Mouse (Mus musculus): ENCODE measurements at regions not wholly inside any gene's neighbourhood (a gene's known extent, or its start where the extent isn't known, plus 50 kb on each side); places are given as distances from the start of the nearest gene placed in this dataset.

DNA sequence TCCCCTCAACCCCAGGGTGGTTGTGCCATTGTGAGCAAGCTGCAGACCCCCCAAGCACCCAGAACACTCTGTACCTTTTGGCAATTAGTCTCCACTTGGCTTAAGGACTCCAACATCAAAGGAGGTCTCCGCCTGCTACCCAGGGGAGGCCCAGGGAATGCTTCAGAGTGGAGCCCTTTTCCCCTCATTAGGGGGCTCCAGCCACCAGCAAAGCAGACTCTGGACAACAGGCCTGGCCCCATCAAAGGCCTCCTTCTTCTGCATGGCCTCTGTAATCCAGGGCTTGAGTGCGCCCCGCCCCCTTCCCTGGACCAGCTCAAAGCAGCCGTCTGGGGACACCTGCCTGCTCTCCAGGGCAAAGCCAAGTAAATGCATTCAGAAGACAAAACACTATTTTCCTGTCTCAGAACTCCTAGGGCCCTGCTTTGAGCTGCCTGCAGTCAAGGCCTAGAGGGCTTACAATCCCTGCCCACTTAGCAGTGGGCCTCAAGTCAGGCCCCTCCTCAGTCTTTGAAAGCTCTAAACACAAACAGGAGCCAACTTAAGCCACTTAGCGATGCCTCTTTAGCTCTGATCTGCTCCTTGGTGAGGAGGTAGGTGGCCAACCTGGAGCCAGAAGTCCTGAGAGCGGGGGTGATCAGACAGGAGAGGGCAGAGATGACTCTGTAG lies 139.4 kb upstream of the Smim23 start:
- DNase-seq (ENCODE audit: low spot score) = no peak
- H3K4me1 ChIP-seq = 0 out of 2 replicates have a peak, but pooled peaks cover 5% of the 10 kb centered on the region
- peaks cover 16% of the 10 kb centered on the region; the same call in 1 of the 2 replicates for H3K27me3 ChIP-seq (ENCODE audit: insufficient read depth, poor library complexity, severe bottlenecking)
- WGBS = 25% methylated on average over 6 of the region's 6 CpGs
- H3K27ac ChIP-seq = no peak overlapping the region
- H3K9me3 ChIP-seq = no peaks in the 10 kb centered on the region
- no peak overlapping the region for H3K4me3 ChIP-seq
- H3K36me3 ChIP-seq = no peaks in the 10 kb centered on the region

DNA sequence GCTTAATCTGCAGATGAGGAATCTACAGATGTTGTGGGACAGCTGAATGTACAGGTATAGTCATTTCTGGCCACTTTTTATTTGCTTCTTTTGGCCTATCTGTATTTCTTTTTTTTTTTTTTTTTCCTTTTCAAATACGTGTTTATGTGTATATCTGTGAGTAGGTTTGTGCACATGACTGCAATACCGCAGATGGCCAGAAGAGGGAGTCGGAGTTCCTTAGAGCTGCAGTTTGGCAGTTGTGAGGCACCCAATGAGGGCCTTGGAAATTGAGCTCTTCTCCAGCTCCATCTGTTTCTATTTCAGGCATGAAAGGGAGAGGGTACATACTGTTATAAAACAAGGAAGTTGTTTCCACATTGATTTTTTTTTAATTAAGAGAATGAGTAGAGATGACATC lies 137.2 kb upstream of the Smim23 start:
- Histone ChIP-seq H3K4me3 (no peak overlapping the region), H3K4me1 (0 out of 2 replicates have a peak, but pooled peaks cover 5% of the 10 kb centered on the region), H3K27ac (no peak overlapping the region), H3K9me3 (no peaks in the 10 kb centered on the region), H3K36me3 (no peaks in the 10 kb centered on the region), H3K27me3 (ENCODE audit: insufficient read depth, poor library complexity, severe bottlenecking) (peaks cover 36% of the 10 kb centered on the region; the same call in 1 of the 2 replicates)
- WGBS = 66% methylated on average over 3 of the region's 3 CpGs
- DNase-seq (ENCODE audit: low spot score) = no peak

DNA sequence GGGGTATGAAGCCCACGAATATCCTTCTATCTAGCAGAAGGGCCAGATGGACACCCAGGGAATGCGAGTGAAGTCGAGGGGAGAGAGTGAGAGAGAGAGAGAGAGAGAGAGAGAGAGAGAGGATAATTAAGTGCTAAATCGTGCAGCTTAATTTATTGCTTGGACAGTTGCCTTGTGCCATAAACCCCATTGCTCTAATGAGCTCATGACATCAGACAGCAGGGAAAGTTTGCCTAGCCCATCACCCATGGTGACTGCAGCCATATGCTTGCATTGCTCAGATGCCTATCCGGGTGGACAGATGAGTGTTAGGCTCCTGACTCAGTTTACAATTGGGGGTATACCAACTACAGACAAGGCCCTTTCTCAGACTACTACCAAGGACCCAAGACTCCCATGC lies 134.6 kb upstream of the Smim23 start:
- DNase-seq (ENCODE audit: low spot score) = no peak
- WGBS = 85% methylated on average over 5 of the region's 5 CpGs
- Histone ChIP-seq H3K27me3 (ENCODE audit: insufficient read depth, poor library complexity, severe bottlenecking) (peaks cover 32% of the 10 kb centered on the region; the same call in 1 of the 2 replicates), H3K9me3 (no peaks in the 10 kb centered on the region), H3K4me1 (0 out of 2 replicates have a peak, but pooled peaks cover 5% of the 10 kb centered on the region), H3K36me3 (no peaks in the 10 kb centered on the region), H3K4me3 (no peak overlapping the region), H3K27ac (no peak overlapping the region)

GRCm38 (mm10) chr11:32956993-32957392 lies 132.6 kb upstream of the Smim23 start:
- WGBS = 21% methylated on average over 7 of the region's 7 CpGs
- no peak overlapping the region for H3K4me3 ChIP-seq
- H3K27me3 ChIP-seq (ENCODE audit: insufficient read depth, poor library complexity, severe bottlenecking) = peaks cover 32% of the 10 kb centered on the region; the same call in 1 of the 2 replicates
- H3K4me1 ChIP-seq = peaks cover 11% of the 10 kb centered on the region; the same call in 1 of the 2 replicates
- H3K9me3 ChIP-seq = no peaks in the 10 kb centered on the region
- no peak for DNase-seq (ENCODE audit: low spot score)
- H3K36me3 ChIP-seq = no peaks in the 10 kb centered on the region
- no peak overlapping the region for H3K27ac ChIP-seq

DNA sequence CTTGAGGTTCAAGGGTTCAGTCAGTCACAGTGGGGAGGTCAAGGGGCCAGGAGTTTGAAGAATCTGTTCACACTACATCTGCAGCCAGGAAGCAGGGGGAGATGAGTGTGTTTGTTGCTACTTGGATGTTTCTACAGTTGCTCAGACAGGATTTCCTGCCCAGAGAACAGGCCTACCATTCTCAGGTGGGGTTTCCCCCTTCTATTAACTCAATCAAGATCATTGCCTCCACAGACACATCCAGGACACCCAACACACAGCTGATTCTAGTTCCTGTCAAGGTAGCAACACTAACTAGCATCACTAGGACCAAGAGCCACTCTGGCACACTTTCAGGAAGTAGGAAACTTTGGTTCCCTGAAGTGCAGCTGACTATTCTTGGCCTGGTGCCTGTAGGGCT lies 127.9 kb upstream of the Smim23 start:
- Histone ChIP-seq H3K27ac (no peak overlapping the region), H3K4me1 (peaks cover 11% of the 10 kb centered on the region; the same call in 1 of the 2 replicates), H3K9me3 (no peaks in the 10 kb centered on the region), H3K36me3 (no peaks in the 10 kb centered on the region), H3K27me3 (ENCODE audit: insufficient read depth, poor library complexity, severe bottlenecking) (peaks cover 13% of the 10 kb centered on the region), H3K4me3 (no peak overlapping the region)
- DNase-seq (ENCODE audit: low spot score) = no peak

DNA sequence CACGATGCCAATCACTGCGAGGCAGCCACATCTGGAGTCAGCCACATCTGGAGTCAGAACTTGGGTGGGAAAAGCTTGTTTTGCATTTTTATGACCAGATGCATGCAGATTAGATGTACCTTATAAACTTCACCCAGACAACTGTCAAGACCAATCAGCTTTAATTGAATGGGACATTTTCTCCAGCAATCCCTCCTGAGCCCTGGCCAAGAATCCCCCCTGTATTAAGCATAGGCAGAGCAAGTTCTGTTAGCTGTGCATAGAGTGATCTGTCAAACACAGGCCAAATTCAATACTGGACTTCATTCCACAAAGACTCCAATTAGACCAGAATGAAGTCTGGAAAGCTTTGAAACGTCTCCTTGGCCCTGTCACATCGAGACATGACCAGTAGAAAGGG lies 123.7 kb upstream of the Smim23 start:
- DNase-seq (ENCODE audit: low spot score) = no peak
- H3K36me3 ChIP-seq = no peaks in the 10 kb centered on the region
- H3K27ac ChIP-seq = no peak overlapping the region
- H3K4me3 ChIP-seq = no peak overlapping the region
- no peaks in the 10 kb centered on the region for H3K9me3 ChIP-seq
- H3K4me1 ChIP-seq = peaks cover 23% of the 10 kb centered on the region
- peaks cover 13% of the 10 kb centered on the region; the same call in 1 of the 2 replicates for H3K27me3 ChIP-seq (ENCODE audit: insufficient read depth, poor library complexity, severe bottlenecking)
- WGBS = 82% methylated on average over 4 of the region's 4 CpGs

DNA sequence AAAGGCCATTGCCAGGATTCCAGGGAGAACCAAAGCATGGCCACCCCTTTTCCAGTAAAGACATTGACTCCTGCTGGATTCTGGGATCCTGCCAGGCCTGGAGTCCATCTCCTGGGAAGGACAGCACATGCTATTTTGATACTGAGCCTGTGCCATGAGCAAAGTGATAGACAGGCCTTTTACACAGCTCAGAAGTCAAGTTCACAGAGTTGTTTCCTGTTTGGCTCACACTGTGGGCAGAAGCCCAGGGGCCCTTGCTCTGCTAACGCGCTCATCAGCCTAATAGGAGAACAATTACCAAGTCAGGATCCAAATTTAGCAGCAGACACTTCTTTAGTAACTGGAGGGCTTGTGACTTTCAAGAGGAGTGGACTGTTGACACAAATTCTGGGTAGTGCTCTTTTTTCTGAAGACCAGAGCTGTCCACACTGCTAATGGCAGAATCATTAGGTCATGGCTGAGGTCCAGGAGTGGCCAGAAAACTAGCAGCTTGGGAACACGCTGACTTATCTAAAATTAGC lies 122.1 kb upstream of the Smim23 start:
- Histone ChIP-seq H3K4me3 (no peak overlapping the region), H3K4me1 (peaks cover 19% of the 10 kb centered on the region), H3K9me3 (no peaks in the 10 kb centered on the region), H3K36me3 (no peaks in the 10 kb centered on the region), H3K27me3 (ENCODE audit: insufficient read depth, poor library complexity, severe bottlenecking) (peaks cover 21% of the 10 kb centered on the region), H3K27ac (peak overlapping the region; percentile 70)
- DNase-seq (ENCODE audit: low spot score) = peak; percentile 76
- WGBS = 24% methylated on average over 3 of the region's 3 CpGs

GRCm38 (mm10) chr11:32945071-32945470 lies 120.7 kb upstream of the Smim23 start:
- H3K4me1 ChIP-seq = peaks cover 26% of the 10 kb centered on the region
- H3K9me3 ChIP-seq = no peaks in the 10 kb centered on the region
- no peak overlapping the region for H3K27ac ChIP-seq
- WGBS = 69% methylated on average over 2 of the region's 2 CpGs
- no peaks in the 10 kb centered on the region for H3K36me3 ChIP-seq
- peaks cover 27% of the 10 kb centered on the region for H3K27me3 ChIP-seq (ENCODE audit: insufficient read depth, poor library complexity, severe bottlenecking)
- no peak for DNase-seq (ENCODE audit: low spot score)
- no peak overlapping the region for H3K4me3 ChIP-seq

- Histone ChIP-seq H3K27ac (no peak overlapping the region), H3K9me3 (no peaks in the 10 kb centered on the region), H3K36me3 (no peaks in the 10 kb centered on the region), H3K27me3 (ENCODE audit: insufficient read depth, poor library complexity, severe bottlenecking) (peaks cover 34% of the 10 kb centered on the region), H3K4me1 (peaks cover 19% of the 10 kb centered on the region), H3K4me3 (no peak overlapping the region)
- DNase-seq (ENCODE audit: low spot score) = no peak
- WGBS = 67% methylated on average over 5 of the region's 5 CpGs
Measured at GRCm38 (mm10) chr11:32941331-32942009, 117.1 kb upstream of the Smim23 start.

- Histone ChIP-seq H3K4me3 (no peak overlapping the region), H3K36me3 (no peaks in the 10 kb centered on the region), H3K4me1 (peaks cover 13% of the 10 kb centered on the region; the same call in 1 of the 2 replicates), H3K9me3 (no peaks in the 10 kb centered on the region), H3K27ac (no peak overlapping the region), H3K27me3 (ENCODE audit: insufficient read depth, poor library complexity, severe bottlenecking) (peaks cover 37% of the 10 kb centered on the region)
- DNase-seq (ENCODE audit: low spot score) = no peak
- 63% methylated on average over 1 of the region's 1 CpGs for WGBS
Measured at GRCm38 (mm10) chr11:32939102-32939501, 114.7 kb upstream of the Smim23 start.

DNA sequence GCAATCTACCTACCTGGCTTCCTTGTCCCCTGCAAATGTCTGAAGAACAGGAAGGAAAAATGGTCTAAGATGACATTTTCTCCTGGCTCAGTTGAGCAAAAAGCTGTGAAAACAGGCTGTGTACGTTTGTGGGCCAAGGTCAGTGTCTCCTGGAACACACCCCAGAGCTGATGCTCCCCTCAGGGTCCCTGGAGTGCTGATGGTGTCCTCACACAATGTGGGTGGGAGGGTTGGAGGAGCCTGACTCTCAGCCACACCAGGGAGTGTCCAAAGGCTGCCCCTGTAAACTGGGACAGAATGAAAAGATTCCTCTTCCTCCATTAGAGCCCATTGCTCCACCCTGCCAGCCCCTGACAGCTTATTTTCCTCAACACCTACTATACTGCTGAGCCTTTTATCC lies 112.8 kb upstream of the Smim23 start:
- 61% methylated on average over 1 of the region's 1 CpGs for WGBS
- Histone ChIP-seq H3K27ac (no peak overlapping the region), H3K4me1 (peaks cover 7% of the 10 kb centered on the region; the same call in 1 of the 2 replicates), H3K27me3 (ENCODE audit: insufficient read depth, poor library complexity, severe bottlenecking) (peaks cover 25% of the 10 kb centered on the region), H3K9me3 (0 out of 2 replicates have a peak, but pooled peaks cover 3% of the 10 kb centered on the region), H3K36me3 (no peaks in the 10 kb centered on the region), H3K4me3 (no peak overlapping the region)
- no peak for DNase-seq (ENCODE audit: low spot score)

GRCm38 (mm10) chr11:32931928-32932327 lies 107.5 kb upstream of the Smim23 start:
- peaks cover 12% of the 10 kb centered on the region; the same call in 1 of the 2 replicates for H3K27me3 ChIP-seq (ENCODE audit: insufficient read depth, poor library complexity, severe bottlenecking)
- no peaks in the 10 kb centered on the region for H3K36me3 ChIP-seq
- no peak for DNase-seq (ENCODE audit: low spot score)
- H3K4me3 ChIP-seq = no peak overlapping the region
- H3K4me1 ChIP-seq = peaks cover 6% of the 10 kb centered on the region; the same call in 1 of the 2 replicates
- H3K9me3 ChIP-seq = 0 out of 2 replicates have a peak, but pooled peaks cover 3% of the 10 kb centered on the region
- H3K27ac ChIP-seq = no peak overlapping the region
- 53% methylated on average over 9 of the region's 9 CpGs for WGBS

DNA sequence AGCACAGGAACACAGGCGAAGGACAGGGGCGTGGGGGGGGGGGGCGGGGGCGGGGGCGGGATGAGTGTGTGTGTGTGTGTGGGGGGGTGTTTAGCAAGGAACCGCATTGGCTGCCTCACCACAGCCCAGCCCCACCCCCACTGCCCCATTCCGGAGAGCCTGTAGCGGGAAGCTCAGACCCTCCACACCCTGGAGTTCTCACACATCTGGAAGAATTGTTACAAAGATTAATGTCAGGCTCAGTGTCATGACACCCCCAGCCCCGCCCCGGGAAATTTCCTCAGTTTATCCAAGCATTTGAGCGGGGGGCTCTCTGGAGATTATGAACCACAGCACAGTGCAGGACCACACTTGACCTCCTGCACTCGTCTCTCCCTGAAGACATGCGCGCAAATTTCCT lies 106.6 kb upstream of the Smim23 start:
- Histone ChIP-seq H3K4me1 (peaks cover 10% of the 10 kb centered on the region), H3K36me3 (no peaks in the 10 kb centered on the region), H3K9me3 (0 out of 2 replicates have a peak, but pooled peaks cover 3% of the 10 kb centered on the region), H3K4me3 (peak overlapping the region; percentile 32), H3K27me3 (ENCODE audit: insufficient read depth, poor library complexity, severe bottlenecking) (peaks cover 20% of the 10 kb centered on the region; the same call in 1 of the 2 replicates), H3K27ac (no peak overlapping the region)
- no peak for DNase-seq (ENCODE audit: low spot score)
- WGBS = 8% methylated on average over 14 of the region's 14 CpGs
